Mouse (Mus musculus): Measurements from ENCODE around the gene Nfia.

DNA sequence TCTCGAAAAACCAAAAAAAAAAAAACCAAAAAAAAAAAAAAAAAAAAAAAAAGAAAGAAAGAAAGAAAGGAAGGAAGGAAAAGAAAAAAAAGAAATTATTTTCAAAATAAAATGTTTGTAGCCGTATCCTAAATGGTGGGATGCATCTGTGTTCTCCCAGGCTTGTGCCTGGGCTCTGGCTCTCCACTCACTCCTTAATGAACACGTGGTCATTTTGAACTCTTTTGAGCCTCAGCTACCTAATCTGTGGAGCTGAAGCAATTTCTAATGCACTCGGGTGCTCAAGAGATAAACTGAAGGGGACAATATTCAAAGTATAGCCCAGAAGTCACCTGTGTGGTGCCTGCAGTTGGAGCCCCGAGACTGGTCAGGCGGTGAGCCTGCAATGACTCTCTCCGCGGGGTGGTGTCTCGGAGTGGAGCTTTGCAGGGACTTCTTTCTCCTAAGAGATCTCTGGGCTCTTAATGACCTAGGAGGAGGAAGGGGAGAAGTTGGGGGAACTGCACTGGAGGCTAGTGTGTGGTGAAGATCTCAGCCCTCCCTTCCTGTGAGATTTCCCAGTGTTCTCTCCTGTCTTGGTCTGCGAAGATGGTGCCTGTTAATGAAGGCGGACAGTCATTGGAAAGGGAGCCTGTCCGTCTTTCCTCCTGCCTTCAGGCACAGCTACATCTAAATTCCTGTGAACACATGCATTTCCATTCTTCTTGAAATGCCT, 57.0 kb downstream of the Nfia start:
- no peak for TF ChIP-seq CTCF (IDR thresholded peaks at IDR 0.05; ENCODE audit: insufficient read depth, low read depth, low read length)
- no peak for TF ChIP-seq POLR2A (IDR thresholded peaks at IDR 0.05; ENCODE audit: insufficient read depth, low read depth, low read length)
